Mouse (Mus musculus) layer of hippocampus, adult 11-12 months (tissue): ENCODE measurements around the gene Clec12a.

Source experiments
- DNase-seq: peaks from one replicate; pipeline ENCODE4 v3.0.0; 2022; ENCODE audit warnings: low spot score

Gene Clec12a

GRCm38 (mm10) chr6:129374937-129375471, 32.5 kb downstream of the Clec12a start:
- no peak for DNase-seq

DNA sequence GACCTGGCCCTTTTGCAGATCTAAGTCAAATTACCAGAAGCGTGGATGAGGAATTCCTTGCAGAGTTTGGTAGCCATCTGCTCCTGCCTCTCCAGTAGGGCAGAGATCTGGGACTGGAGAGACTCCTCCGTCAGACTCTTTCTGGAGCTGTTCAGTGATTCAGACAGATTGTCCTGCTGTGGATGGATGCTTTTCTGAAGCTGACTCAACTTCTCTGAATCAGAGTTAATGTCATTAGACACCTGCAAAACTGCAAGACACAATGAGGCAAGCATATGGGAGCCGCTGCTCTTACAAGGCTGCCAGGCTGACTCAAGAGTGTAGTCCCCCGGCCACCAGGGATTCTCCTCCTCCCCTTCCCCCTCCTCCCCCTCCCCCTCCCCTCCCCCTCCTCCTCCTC, 38.0 kb downstream of the Clec12a start:
- no peak for DNase-seq

GRCm38 (mm10) chr6:129381736-129382135, 39.2 kb downstream of the Clec12a start:
- DNase-seq = no peak

GRCm38 (mm10) chr6:129383466-129383865, 41.0 kb downstream of the Clec12a start:
- DNase-seq = no peak

- DNase-seq = no peak
These were observed 42.5 kb downstream of the Clec12a start for GRCm38 (mm10) chr6:129385000-129385399.

- DNase-seq = no peak
These were observed 43.3 kb downstream of the Clec12a start, which contains the start of gene Clec12b for GRCm38 (mm10) chr6:129385774-129386173. TSS of gene Clec12b (minus strand) at chr6:129385874.

DNA sequence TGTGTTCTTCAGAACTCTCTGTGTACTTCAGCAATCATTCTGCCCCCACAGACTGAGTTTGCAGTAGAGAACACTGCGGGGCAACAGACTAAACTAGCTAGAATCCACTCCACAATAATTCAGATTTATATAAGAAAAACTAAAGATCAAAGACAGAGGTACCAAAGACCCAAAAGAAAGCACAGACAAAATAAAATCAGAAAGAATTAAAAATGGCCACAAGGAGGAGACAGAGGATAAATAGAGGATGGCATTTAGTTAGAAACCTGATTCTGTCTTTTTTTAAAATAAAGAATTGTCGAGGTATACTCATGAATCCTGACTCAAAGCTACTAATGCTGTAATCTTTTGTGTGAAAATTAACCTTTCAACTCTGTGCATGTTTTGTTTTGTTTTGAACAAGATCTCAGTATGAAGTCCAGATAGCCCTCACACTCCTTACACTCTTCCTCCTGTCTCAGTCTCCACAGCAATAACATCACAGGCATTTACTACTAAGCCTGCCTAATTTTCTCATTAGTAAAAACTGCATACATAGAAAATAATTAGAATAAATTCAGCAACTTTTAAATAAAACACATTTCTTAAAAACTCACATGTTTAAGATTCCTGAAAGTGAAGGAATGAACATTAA, 50.7 kb downstream of the Clec12a start:
- DNase-seq = no peak

DNA sequence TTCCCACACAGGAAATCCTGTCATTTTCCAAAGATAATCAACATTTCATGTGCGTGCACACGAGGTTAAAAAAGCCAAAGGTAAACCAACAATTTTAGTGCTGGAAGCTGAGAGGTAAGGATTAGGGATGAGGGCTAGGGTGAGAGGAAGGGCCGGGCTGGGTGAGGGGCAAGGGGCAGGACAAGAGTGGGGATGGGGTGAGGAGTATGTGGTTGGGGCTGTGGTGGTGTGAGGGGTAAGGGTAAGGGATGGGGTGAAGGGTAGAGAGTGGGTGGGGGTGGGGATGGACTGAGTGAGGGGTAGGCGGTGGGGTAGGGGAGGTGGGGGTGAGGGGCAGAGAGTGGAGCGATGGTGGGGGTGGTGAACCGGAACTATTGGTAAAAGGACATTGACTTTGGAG, 51.2 kb downstream of the Clec12a start:
- DNase-seq = no peak

DNA sequence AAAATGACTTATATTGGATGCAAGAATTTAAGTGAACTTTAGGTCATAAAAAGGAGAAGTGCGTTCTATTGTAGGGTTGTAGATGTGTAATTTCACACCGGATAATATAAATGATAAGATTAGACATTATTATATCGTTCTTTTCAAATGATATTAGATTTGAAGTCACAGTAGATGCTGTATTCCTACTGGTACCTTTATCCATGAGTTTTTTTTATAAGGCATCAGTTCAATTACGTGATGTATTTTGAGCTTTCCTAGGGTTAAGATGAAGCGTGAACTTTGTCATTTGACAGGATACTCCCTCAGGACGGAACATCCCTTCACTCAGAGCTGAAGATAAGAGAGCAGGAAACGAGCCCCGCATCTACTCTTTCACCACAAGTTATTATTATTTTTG, 54.5 kb downstream of the Clec12a start, which contains the start of gene Clec1b:
Gene Clec1b (plus strand): TSS at position 301 of the 400 bp plus-strand sequence.
- no peak for DNase-seq

- DNase-seq = peak; percentile 54
These were observed 57.5 kb downstream of the Clec12a start for GRCm38 (mm10) chr6:129399945-129400344.

DNA sequence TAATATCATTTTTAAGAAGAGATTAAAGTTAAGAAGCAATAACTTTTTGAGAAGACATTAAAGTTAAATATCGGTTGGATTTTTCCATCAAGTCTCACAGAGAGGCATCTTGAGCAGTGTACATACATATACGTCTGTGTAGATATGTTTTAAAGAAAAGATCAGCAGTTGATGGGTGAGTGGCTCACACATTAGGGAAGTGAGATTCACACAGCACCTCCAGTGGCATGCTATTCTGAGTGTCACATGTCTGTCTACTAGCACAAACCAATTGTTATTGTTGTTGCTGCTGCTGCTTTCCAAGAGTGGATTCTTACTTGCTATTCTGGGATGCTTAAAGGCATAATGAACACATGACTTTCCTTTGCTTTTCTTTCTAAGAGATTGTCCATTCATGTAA, 59.9 kb downstream of the Clec12a start:
- no peak for DNase-seq

GRCm38 (mm10) chr6:129403391-129403790, 60.9 kb downstream of the Clec12a start:
- DNase-seq = no peak

DNA sequence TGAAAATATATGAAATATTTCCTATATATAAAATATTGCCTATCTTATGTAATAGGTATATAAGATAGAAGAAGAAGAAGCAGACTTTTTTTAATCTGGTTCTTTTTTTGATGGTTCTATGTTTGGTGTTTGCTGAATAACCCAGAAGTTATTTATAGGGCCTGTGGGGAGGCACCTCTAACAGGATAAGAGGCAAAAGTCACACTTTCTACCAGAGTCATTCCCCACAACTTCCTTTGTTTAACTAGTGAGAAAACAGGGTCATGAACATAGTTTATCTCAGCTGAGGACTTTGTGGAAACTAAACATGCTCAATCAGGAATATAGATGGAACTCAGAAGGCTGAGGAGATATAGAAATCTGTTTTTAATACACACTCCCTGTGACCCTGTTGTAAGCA, 63.5 kb downstream of the Clec12a start:
- DNase-seq = no peak

GRCm38 (mm10) chr6:129407324-129407723, 64.8 kb downstream of the Clec12a start:
- no peak for DNase-seq

DNA sequence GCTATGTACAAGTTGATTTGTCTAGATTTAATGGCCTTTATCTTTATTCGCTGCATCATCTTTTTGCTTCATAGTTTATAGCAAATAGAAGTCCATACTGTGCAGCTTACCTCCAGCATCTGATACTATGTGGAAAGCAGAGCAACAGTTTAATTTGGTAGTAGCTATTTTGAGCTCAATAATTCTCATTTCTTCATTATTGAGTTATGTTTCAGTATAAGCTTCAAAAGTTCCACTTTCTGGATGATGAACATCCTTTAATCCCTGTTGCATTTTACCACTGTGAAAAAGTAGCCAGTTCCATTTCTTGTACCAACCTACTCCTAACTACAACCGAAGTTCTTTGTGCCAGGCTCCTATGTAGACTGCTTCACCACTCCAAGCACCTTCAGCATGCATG, 66.1 kb downstream of the Clec12a start, which contains the start of gene Clec9a:
Gene Clec9a (plus strand): TSS at position 301 of the 400 bp plus-strand sequence.
- DNase-seq = no peak

DNA sequence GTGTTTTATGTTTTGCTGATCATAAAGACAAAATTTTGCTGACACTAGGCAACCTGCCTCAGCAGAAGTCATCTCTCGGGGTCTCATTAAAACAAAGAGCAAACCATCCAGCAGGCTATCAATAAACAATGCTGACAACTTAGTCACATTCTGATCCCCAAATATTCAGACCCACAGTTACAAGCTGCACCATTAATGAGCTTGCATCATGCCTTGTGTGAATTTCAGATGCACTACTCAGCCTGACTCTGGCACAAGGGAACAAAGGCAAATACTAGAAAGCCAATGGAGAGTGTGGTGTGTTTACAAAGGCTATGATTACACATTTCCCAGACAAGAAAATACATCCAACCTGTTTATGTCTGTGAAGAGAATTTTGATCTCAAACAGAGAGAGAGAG, 71.7 kb downstream of the Clec12a start:
- DNase-seq = no peak
